Mouse (Mus musculus) hindbrain, embryonic 10.5 days (tissue): ENCODE results near the gene Chpf2. TPM values are rescaled to one million over a fixed set of nuclear protein-coding genes. Genes with fewer than 3 reads are reported as not detected.

Source experiments
- DNase-seq: peaks from one replicate; pipeline ENCODE4 v3.0.0-alpha.2; 2017; ENCODE audit warnings: low spot score
- H3K27ac ChIP-seq: fragments of 300-500 bp; sonication (generic); 2 replicates; pipeline ENCODE4 v1.5.1; 2016; ENCODE audit warnings: mild to moderate bottlenecking, moderate library complexity
- H3K27me3 ChIP-seq: fragments of 300-500 bp; sonication (generic); 2 replicates; pipeline ENCODE4 v1.6.1; 2016; ENCODE audit warnings: mild to moderate bottlenecking; ENCODE audit not compliant: poor library complexity, insufficient read depth, severe bottlenecking
- H3K36me3 ChIP-seq: fragments of 300-500 bp; sonication (generic); 2 replicates; pipeline ENCODE4 v1.6.1; 2016; ENCODE audit warnings: mild to moderate bottlenecking, moderate library complexity
- H3K4me1 ChIP-seq: fragments of 300-500 bp; sonication (generic); replicated peaks from 2 replicates; pipeline ENCODE4 v1.6.1; 2016; ENCODE audit warnings: mild to moderate bottlenecking
- H3K4me3 ChIP-seq: fragments of 300-500 bp; sonication (generic); 2 replicates; pipeline ENCODE4 v1.5.1; 2016; ENCODE audit warnings: mild to moderate bottlenecking, moderate library complexity
- H3K9me3 ChIP-seq: fragments of 300-500 bp; sonication (generic); 2 replicates; pipeline ENCODE4 v1.6.1; 2016; ENCODE audit warnings: mild to moderate bottlenecking, moderate library complexity
- WGBS: fragments of 180-500 bp; shearing (Covaris S2); methylation state at CpG from one replicate; pipeline ENCODE4 v1.1.7; 2016; 5-methylcytosine and 5-hydroxymethylcytosine counted together
- polyA plus RNA-seq: library from polyadenylated mRNA; unstranded; fragments of >200 nt; fragmentation: Nextera tagmentation; extraction: Ambion mirVana; gene quantifications from 2 replicates; pipeline ENCODE4 v1.2.1, GENCODE M21; 2016

The Chpf2 gene
- polyA plus RNA-seq, 1 experiment from 2014 or later: 19.3 TPM

DNA sequence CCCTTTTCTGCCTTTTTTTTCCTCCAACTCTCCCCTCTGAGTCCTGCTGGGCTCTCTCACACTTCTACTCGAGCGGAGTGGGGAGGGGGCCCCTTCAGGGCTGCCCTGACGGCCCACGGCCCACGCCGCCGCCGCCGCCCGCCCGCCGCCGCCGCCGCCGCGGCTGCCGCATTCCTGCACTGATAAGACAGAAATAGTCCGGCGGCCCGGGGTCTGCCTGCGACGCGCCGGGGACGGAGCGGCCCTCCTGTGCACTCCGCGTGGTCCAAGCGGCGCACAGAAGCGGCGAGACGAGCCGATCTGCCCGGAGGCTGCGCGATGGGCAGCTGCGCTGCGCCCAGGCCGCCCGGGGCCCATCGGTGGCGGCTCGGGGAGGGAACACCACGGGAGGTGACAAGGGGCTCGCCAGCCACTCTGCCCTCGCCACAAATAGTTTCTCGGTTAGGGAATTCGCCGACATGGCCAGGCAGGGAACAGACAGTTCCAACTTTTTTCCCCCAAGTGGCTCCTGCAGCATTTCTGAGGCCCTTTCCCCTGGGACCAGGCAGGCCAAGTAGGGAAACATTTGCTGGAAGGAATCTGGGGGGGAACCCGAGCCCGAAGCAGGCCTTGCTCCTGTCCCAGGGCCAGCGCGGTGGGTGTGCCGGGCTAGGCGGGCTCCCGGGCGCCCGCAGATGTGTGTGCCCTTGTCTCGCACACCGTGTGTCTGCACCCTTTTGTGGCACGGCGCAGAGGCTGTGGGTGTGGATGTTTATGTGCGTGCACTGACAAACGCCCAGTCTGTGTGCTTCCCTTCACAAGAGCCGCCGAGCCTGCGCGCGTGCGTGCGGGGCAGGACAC is 15.6 kb downstream of the Chpf2 start:
- under 1% methylated on average over 73 of the region's 73 CpGs for WGBS
- peak overlapping the region; percentile 98 for H3K27ac ChIP-seq
- peak; percentile 83 for DNase-seq
- no peaks in the 10 kb centered on the region for H3K9me3 ChIP-seq
- H3K4me3 ChIP-seq: peak overlapping the region; percentile 69
- H3K27me3 ChIP-seq: peaks cover 61% of the 10 kb centered on the region
- peaks cover 93% of the 10 kb centered on the region for H3K4me1 ChIP-seq
- no peaks in the 10 kb centered on the region for H3K36me3 ChIP-seq

DNA sequence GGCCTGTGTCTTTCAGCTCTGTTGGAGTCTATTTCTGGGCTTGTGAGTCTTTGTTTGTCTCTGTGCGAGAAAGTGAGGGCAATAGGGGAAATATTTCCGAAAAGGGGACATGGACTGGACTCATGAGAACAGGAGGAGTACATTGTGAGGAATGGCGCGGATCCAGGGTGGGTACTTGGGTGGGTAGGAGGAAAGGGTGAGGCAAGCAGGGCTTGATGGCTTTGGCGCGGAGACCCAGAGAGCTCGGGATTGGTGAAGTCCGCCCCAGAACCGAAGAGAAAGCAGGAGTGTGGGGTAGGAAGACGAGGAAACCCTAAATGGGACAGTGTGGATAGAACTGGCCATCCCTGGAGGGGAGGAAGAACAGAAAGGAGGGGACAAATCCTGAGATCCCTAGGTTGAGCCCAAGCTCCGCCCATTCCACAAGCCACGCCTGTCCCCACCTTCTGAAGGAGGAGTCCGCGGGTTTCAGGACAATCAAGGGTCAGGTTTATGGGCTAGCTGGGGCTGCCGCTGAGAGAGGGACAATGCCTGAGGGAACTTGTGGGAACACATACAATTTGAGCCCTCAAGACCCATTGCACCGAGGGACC is 16.3 kb downstream of the Chpf2 start:
- Histone ChIP-seq H3K4me1 (peaks cover 94% of the 10 kb centered on the region), H3K27ac (peak overlapping the region; percentile 98), H3K4me3 (peak overlapping the region; percentile 69), H3K9me3 (no peaks in the 10 kb centered on the region), H3K27me3 (peaks cover 59% of the 10 kb centered on the region), H3K36me3 (no peaks in the 10 kb centered on the region)
- DNase-seq: peak; percentile 85
- under 1% methylated on average over 16 of the region's 16 CpGs for WGBS

DNA sequence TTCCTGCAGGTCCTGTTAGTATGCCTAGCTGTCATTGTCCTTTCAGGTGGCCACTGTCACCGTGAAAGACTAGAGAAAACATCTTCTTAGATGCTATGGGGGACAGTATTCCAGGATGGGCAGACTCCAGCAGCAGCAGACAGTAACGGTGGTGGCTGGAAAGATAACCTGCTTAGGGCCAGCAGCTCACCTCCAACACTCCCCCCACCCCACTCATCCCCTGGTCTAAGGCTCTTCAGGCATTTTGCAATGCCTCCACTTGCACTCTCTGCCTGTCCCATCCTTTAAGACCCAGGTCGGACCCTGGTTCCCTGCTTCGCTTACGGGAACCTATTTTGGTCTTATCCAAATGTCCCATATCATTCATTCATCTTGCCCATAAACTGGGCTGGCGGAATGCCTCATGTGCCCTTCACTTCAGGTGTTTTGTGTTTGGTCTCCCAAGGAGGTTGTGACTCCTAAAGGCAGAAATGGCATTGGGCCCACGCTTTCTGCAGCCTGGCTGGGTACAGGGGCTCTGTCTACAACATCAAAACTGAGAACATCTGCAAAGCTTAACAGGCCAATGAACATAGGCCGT is 17.0 kb downstream of the Chpf2 start:
- no peak for DNase-seq
- Histone ChIP-seq H3K36me3 (no peaks in the 10 kb centered on the region), H3K9me3 (no peaks in the 10 kb centered on the region), H3K4me1 (peaks cover 88% of the 10 kb centered on the region), H3K4me3 (peak overlapping the region; percentile 69), H3K27me3 (peaks cover 57% of the 10 kb centered on the region), H3K27ac (peak overlapping the region; percentile 98)
- 52% methylated on average over 8 of the region's 8 CpGs for WGBS

DNA sequence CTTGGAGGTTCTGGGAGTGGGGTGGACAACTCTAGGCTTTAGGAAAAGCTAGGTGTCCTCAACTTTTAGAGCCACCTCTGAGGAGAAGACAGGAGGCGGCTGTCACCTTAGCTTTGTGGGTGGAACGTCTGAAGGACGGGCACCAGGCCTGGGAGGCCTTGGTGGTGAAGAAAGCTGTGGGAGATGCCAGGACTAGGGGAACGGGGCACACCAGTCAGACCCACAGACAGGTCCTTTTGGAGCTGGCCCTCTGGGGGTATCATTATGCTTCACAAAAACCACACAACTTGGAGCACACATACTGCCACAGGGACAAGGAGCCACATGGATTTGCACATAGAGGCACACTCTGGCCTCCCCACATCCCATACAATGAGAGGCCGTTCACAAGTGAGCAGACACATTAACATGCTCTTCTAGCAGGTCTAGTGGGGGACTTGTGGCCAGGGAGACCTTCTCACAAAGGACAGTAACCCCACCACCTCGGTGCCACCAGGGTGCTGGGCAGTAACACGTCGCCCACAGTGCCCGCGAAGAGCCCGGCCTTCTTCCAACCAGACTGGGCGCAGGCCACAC is 17.6 kb downstream of the Chpf2 start:
- peak overlapping the region; percentile 69 for H3K4me3 ChIP-seq
- H3K27ac ChIP-seq: peak overlapping the region; percentile 98
- WGBS: 17% methylated on average over 12 of the region's 12 CpGs
- H3K36me3 ChIP-seq: no peaks in the 10 kb centered on the region
- peaks cover 81% of the 10 kb centered on the region for H3K4me1 ChIP-seq
- no peak for DNase-seq
- H3K27me3 ChIP-seq: peaks cover 57% of the 10 kb centered on the region
- H3K9me3 ChIP-seq: no peaks in the 10 kb centered on the region

DNA sequence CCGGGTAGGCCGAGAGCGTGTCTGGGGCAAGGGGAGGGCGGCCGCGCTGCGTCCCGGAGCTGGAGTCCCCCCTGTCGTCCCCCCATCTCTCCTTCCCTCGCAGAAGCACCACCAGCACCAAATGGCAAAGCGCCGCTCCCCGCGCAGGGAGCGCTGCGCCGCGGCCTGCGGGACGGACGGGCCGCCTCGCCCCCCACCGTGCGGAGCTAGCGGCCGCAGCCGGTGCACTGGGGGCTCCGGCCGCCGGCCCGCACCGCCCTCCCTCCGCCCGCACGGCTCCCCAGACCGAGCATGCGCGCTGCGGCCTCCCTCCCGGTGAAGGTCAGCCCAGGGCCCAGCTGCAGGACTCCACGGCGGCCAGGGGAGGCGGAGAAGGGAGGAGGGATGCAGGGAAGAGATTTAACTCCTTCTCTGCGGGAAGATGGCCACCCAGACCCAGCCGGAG is 18.1 kb downstream of the Chpf2 start:
- H3K9me3 ChIP-seq: no peaks in the 10 kb centered on the region
- peak overlapping the region; percentile 98 for H3K27ac ChIP-seq
- peaks cover 53% of the 10 kb centered on the region for H3K27me3 ChIP-seq
- no peaks in the 10 kb centered on the region for H3K36me3 ChIP-seq
- H3K4me1 ChIP-seq: peaks cover 77% of the 10 kb centered on the region
- peak; percentile 93 for DNase-seq
- WGBS: 0% methylated on average over 44 of the region's 46 CpGs
- peak overlapping the region; percentile 69 for H3K4me3 ChIP-seq

DNA sequence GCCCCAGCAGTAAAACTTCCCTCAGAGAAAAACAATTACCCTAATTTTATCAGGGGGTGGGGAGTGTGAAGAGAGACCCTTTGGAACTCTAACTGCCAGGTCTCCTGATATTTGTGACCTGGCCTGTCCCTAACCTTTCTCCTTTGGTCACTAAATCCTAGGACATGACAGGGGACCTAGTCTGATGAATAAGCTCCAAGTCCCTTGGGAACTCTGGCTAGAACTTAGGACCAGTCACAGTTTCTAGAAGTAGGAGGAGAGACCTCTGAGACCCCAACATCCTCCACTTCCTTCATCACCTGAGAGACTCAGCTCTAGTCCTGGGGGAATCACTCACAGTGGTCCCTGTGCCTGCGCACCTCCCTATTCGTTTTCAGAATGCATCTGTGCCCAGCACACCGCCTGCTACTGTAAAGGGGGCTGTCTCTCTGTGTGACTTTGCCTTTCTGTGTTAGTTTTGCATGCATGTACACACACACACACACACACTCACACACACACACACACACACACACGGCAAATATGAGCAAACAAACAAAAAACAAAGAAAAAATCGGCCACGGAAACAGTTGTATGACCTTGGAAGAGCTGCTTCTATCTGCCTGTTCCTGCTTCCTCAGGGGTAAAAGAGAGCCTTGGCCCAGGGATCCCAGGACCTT is 18.9 kb downstream of the Chpf2 start:
- Histone ChIP-seq H3K9me3 (no peaks in the 10 kb centered on the region), H3K27me3 (peaks cover 45% of the 10 kb centered on the region), H3K4me1 (peaks cover 72% of the 10 kb centered on the region), H3K27ac (peak overlapping the region; percentile 98), H3K36me3 (no peaks in the 10 kb centered on the region), H3K4me3 (peak overlapping the region; percentile 69)
- no peak for DNase-seq
- 13% methylated on average over 6 of the region's 6 CpGs for WGBS

DNA sequence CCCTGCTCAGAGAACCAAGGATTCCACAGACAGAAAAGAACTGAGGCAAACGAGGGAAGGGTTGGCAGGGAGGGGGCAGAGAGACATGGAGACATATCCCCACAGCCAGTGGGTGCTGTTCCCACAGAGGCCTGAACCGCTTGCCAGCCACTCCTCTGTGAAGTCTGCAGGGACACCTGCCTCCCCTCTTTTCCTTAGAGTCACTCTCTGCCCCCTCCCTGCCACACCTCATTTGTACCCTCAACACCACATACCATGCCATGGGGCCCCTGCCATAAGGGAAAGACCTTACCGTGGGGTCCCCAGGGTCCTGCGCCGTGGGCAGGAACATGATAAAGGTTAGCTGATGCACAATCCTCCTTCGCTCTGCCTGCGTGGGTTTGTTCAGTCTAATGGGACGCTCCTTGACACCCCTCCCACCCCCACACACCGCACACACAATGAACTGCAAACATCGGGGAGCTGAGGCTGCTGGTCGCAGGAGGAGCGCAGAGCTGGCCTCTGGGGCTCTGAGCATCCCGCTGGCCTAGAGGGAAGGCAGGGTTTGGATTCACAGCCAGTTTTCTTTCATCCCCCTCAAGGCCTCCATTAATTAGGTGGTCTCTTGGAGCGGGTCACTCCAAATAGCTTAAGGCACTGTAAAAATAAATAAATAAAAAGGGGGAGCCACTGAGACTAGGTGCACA is 19.6 kb downstream of the Chpf2 start:
- H3K4me3 ChIP-seq: peak overlapping the region; percentile 69
- no peak for DNase-seq
- peaks cover 39% of the 10 kb centered on the region for H3K27me3 ChIP-seq
- WGBS: 18% methylated on average over 14 of the region's 14 CpGs
- peaks cover 66% of the 10 kb centered on the region for H3K4me1 ChIP-seq
- no peaks in the 10 kb centered on the region for H3K36me3 ChIP-seq
- peak overlapping the region; percentile 98 for H3K27ac ChIP-seq
- H3K9me3 ChIP-seq: no peaks in the 10 kb centered on the region

DNA sequence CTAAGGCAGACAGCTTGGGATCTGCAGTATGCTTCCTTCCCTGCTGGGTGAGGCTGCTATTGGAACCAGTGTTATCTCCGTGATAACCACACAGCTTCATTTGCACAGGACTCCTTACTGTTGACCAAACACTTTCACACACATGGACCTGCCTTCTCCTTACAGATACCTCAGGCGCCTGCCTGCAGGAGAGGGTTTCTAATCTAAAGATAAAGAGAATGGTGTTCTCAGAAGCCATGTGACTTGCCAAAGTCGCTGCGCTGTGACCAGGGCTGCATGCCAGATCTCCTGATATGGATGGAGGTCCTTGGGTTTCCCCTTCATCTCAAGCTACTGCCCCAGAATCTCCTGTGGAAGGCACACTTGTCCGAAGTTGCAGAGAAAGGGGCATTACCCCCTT is 22.8 kb downstream of the Chpf2 start:
- H3K27ac ChIP-seq: no peak overlapping the region
- H3K4me3 ChIP-seq: no peak overlapping the region
- H3K9me3 ChIP-seq: no peaks in the 10 kb centered on the region
- peaks cover 27% of the 10 kb centered on the region for H3K27me3 ChIP-seq
- H3K36me3 ChIP-seq: no peaks in the 10 kb centered on the region
- peaks cover 44% of the 10 kb centered on the region for H3K4me1 ChIP-seq
- no peak for DNase-seq
- 55% methylated on average over 5 of the region's 5 CpGs for WGBS

DNA sequence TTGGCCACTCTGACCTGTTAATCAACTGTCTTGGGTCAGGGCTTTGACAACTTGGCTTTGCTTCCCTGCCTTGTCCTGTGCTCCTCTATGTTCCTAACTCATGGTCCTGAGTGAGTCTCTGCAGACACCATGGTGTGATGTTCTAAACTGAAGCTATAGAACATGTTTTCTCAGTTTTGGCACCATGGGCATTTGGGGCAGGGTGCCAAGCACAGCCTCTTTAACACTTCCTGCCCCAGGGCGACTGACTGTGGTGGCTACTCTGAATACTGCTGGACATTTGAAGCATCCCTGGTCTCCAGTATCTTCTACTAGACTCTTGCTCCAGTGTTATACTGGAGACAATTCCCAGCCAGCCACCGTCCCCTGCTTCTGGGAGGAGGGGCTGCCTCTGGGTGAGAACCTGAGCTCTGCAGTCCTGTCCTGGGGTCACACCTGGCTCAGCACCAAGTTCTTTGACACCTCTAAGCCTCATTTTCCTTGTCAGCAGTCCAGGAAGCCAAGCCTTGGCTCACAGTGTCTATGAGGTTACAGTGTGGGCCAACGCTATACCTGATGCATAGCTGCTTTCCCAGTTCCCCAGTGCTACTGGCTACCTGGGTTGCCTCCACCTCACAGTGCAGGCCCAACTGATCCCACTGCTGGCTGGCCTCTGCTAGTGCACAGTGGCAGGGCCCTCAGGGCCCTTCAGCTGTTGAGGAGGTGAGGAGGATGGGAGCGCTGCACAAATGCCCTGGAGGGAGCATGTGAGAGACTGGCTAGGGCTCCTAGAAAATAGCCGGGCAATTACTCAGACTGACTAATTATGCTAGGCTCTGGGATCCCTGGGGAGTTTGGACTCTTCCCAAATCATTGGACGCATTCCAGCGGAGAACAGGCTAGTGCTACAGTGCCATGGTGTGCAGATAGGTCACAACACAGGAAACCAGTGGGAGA is 25.1 kb downstream of the Chpf2 start:
- Histone ChIP-seq H3K27ac (peak overlapping the region; percentile 0; the same call in 1 of the 2 replicates), H3K9me3 (no peaks in the 10 kb centered on the region), H3K27me3 (peaks cover 18% of the 10 kb centered on the region), H3K4me1 (peaks cover 22% of the 10 kb centered on the region), H3K36me3 (no peaks in the 10 kb centered on the region), H3K4me3 (no peak overlapping the region)
- WGBS: 71% methylated on average over 7 of the region's 7 CpGs
- DNase-seq: no peak

DNA sequence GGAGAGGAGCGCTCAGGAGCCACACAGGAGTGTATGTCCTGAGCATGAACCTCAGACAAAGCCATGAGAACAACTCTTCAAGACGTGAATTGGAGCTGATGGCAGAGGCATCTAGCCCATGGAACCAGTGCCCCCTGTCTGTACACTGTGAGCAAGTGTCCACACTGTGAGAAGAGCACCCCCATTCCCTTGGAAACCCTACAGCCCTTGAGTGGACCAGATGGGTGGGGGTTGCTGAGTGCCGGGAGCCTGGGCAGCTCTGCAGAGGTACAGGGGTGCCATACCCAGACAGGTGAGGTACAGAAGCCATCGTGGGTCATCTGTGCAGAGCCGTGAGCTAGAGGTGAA is 25.7 kb downstream of the Chpf2 start:
- no peak overlapping the region for H3K4me3 ChIP-seq
- peak overlapping the region; percentile 0; the same call in 1 of the 2 replicates for H3K27ac ChIP-seq
- H3K27me3 ChIP-seq: peaks cover 18% of the 10 kb centered on the region
- peaks cover 15% of the 10 kb centered on the region for H3K4me1 ChIP-seq
- no peaks in the 10 kb centered on the region for H3K9me3 ChIP-seq
- no peak for DNase-seq
- 82% methylated on average over 5 of the region's 5 CpGs for WGBS
- H3K36me3 ChIP-seq: no peaks in the 10 kb centered on the region

DNA sequence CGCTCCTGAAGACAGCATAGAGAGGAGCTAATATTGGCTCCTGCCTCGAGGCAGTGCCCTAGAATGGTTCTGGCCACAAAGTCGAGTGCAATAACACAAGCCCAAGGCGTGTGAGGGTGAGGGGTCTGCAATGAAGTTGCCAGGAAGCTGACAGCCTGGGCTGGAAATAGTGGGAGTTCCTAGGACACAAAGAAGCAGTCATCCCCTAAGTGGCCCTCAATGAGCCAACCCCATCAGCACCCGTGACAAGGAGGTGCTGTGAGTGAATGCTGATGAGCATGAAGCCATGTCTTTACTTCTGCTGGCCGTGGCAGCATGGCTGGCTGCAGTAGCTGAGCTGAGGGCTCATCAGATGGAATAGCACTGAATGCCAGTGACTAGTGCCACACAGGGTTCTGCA is 28.6 kb downstream of the Chpf2 start:
- WGBS: 68% methylated on average over 6 of the region's 6 CpGs
- Histone ChIP-seq H3K36me3 (no peaks in the 10 kb centered on the region), H3K27ac (no peak overlapping the region), H3K9me3 (no peaks in the 10 kb centered on the region), H3K27me3 (peaks cover 15% of the 10 kb centered on the region; the same call in 1 of the 2 replicates), H3K4me3 (no peak overlapping the region), H3K4me1 (peaks cover 11% of the 10 kb centered on the region; the same call in 1 of the 2 replicates)
- no peak for DNase-seq
